Mouse (Mus musculus) forebrain, embryonic 15.5 days (tissue): ENCODE results near the gene Hspa12b. TPM values are rescaled to one million over a fixed set of nuclear protein-coding genes. Genes with fewer than 3 reads are reported as not detected.
"Not testable (repeated sequence)": the region's sequence is repeated elsewhere in the genome, so short reads cannot be mapped to it uniquely, and the experiment has no call there.

Source experiments
- ATAC-seq: fragments of 200-750 bp; cut with Nextera tagmentation; replicated peaks from 2 replicates; pipeline ENCODE4 v1.8.0; 2017; ENCODE audit warnings: mild to moderate bottlenecking, moderate TSS enrichment, moderate library complexity
- H3K27ac ChIP-seq: fragments of 300-500 bp; sonication (generic); replicated peaks from 2 replicates; pipeline ENCODE4 v1.5.1; 2015; ENCODE audit warnings: mild to moderate bottlenecking, inconsistent platforms
- H3K27me3 ChIP-seq: fragments of 300-500 bp; sonication (generic); 2 replicates; pipeline ENCODE4 v1.6.1; 2015; ENCODE audit warnings: inconsistent platforms
- H3K36me3 ChIP-seq: fragments of 300-500 bp; sonication (generic); 2 replicates; pipeline ENCODE4 v1.6.1; 2015; ENCODE audit warnings: mild to moderate bottlenecking, inconsistent platforms
- H3K4me1 ChIP-seq: fragments of 300-500 bp; sonication (generic); 2 replicates; pipeline ENCODE4 v1.6.1; 2015; ENCODE audit warnings: inconsistent platforms
- H3K4me2 ChIP-seq: fragments of 300-500 bp; sonication (generic); replicated peaks from 2 replicates; pipeline ENCODE4 v1.6.1; 2015; ENCODE audit warnings: mild to moderate bottlenecking, inconsistent platforms
- H3K4me3 ChIP-seq: fragments of 300-500 bp; sonication (generic); 2 replicates; pipeline ENCODE4 v1.5.1; 2015; ENCODE audit warnings: mild to moderate bottlenecking, inconsistent platforms
- H3K9ac ChIP-seq: fragments of 300-500 bp; sonication (generic); replicated peaks from 2 replicates; pipeline ENCODE4 v1.6.1; 2015; ENCODE audit warnings: mild to moderate bottlenecking, inconsistent platforms
- H3K9me3 ChIP-seq: fragments of 300-500 bp; sonication (generic); 2 replicates; pipeline ENCODE4 v1.6.1; 2016; ENCODE audit warnings: inconsistent platforms
- WGBS: fragments of 180-500 bp; shearing (Covaris S2); methylation state at CpG from one replicate; pipeline ENCODE4 v1.1.7; 2015; ENCODE audit warnings: mixed read lengths; 5-methylcytosine and 5-hydroxymethylcytosine counted together
- polyA plus RNA-seq: library from polyadenylated mRNA; unstranded; fragments of >200 nt; fragmentation: Nextera tagmentation; extraction: Ambion mirVana; gene quantifications from 2 replicates; pipeline ENCODE4 v1.2.1, GENCODE M21; 2015

Hspa12b gene
- polyA plus RNA-seq, 1 experiment from 2014 or later: 3.7 TPM

GRCm38 (mm10) chr2:131104021-131104420 lies 23.1 kb upstream of the Hspa12b start:
- no peak overlapping the region for H3K4me3 ChIP-seq
- no peaks in the 10 kb centered on the region for H3K27me3 ChIP-seq
- ATAC-seq: no peak
- H3K9me3 ChIP-seq: no peaks in the 10 kb centered on the region
- no peak overlapping the region for H3K27ac ChIP-seq
- 87% methylated on average over 4 of the region's 4 CpGs for WGBS
- H3K4me1 ChIP-seq: no peaks in the 10 kb centered on the region
- H3K9ac ChIP-seq: no peak overlapping the region
- H3K4me2 ChIP-seq: no peak overlapping the region
- H3K36me3 ChIP-seq: no peaks in the 10 kb centered on the region

- H3K36me3 ChIP-seq, H3K27ac ChIP-seq, H3K27me3 ChIP-seq, ATAC-seq, H3K9me3 ChIP-seq, H3K4me2 ChIP-seq, H3K4me3 ChIP-seq, H3K4me1 ChIP-seq, H3K9ac ChIP-seq: not testable (repeated sequence)
- WGBS: 70% methylated on average over 4 of the region's 4 CpGs
Observed at GRCm38 (mm10) chr2:131105061-131105460, 22.0 kb upstream of the Hspa12b start.

GRCm38 (mm10) chr2:131105989-131106388 lies 21.1 kb upstream of the Hspa12b start:
- WGBS: 92% methylated on average over 5 of the region's 5 CpGs
- no peaks in the 10 kb centered on the region for H3K27me3 ChIP-seq
- H3K9me3 ChIP-seq: no peaks in the 10 kb centered on the region
- no peak overlapping the region for H3K27ac ChIP-seq
- no peaks in the 10 kb centered on the region for H3K4me1 ChIP-seq
- no peak overlapping the region for H3K4me3 ChIP-seq
- ATAC-seq: no peak
- H3K4me2 ChIP-seq: no peak overlapping the region
- no peak overlapping the region for H3K9ac ChIP-seq
- H3K36me3 ChIP-seq: no peaks in the 10 kb centered on the region

- Histone ChIP-seq H3K36me3 (no peaks in the 10 kb centered on the region), H3K9ac (no peak overlapping the region), H3K4me2 (no peak overlapping the region), H3K4me1 (no peaks in the 10 kb centered on the region), H3K4me3 (no peak overlapping the region), H3K27ac (no peak overlapping the region), H3K27me3 (no peaks in the 10 kb centered on the region), H3K9me3 (no peaks in the 10 kb centered on the region)
- no peak for ATAC-seq
- 86% methylated on average over 2 of the region's 2 CpGs for WGBS
Observed at GRCm38 (mm10) chr2:131118968-131119574, 8.0 kb upstream of the Hspa12b start.

GRCm38 (mm10) chr2:131124166-131124565 lies 2.9 kb upstream of the Hspa12b start:
- no peaks in the 10 kb centered on the region for H3K27me3 ChIP-seq
- H3K36me3 ChIP-seq: no peaks in the 10 kb centered on the region
- H3K27ac ChIP-seq: no peak overlapping the region
- no peak overlapping the region for H3K9ac ChIP-seq
- no peak for ATAC-seq
- peaks cover 8% of the 10 kb centered on the region for H3K4me1 ChIP-seq
- no peak overlapping the region for H3K4me3 ChIP-seq
- H3K4me2 ChIP-seq: no peak overlapping the region
- WGBS: 81% methylated on average over 3 of the region's 3 CpGs
- no peaks in the 10 kb centered on the region for H3K9me3 ChIP-seq

GRCm38 (mm10) chr2:131125157-131125963 lies 1.7 kb upstream of the Hspa12b start:
- Histone ChIP-seq H3K27me3 (no peaks in the 10 kb centered on the region), H3K4me3 (no peak overlapping the region), H3K27ac (no peak overlapping the region), H3K4me2 (no peak overlapping the region), H3K36me3 (no peaks in the 10 kb centered on the region), H3K9me3 (no peaks in the 10 kb centered on the region), H3K4me1 (peaks cover 8% of the 10 kb centered on the region), H3K9ac (no peak overlapping the region)
- 93% methylated on average over 9 of the region's 9 CpGs for WGBS
- ATAC-seq: no peak

GRCm38 (mm10) chr2:131125964-131126815 lies 890 bp upstream of the Hspa12b start:
- WGBS: 42% methylated on average over 9 of the region's 9 CpGs
- no peak overlapping the region for H3K4me2 ChIP-seq
- H3K9ac ChIP-seq: no peak overlapping the region
- H3K9me3 ChIP-seq: no peaks in the 10 kb centered on the region
- no peak for ATAC-seq
- no peaks in the 10 kb centered on the region for H3K27me3 ChIP-seq
- H3K36me3 ChIP-seq: no peaks in the 10 kb centered on the region
- H3K27ac ChIP-seq: no peak overlapping the region
- no peak overlapping the region for H3K4me3 ChIP-seq
- peaks cover 8% of the 10 kb centered on the region for H3K4me1 ChIP-seq

- H3K4me2 ChIP-seq: 0 out of 2 replicates have a peak overlapping the region, but pooled peaks have one; percentile 10
- ATAC-seq: no peak
- H3K36me3 ChIP-seq: no peaks in the 10 kb centered on the region
- H3K27me3 ChIP-seq: no peaks in the 10 kb centered on the region
- H3K9ac ChIP-seq: no peak overlapping the region
- no peaks in the 10 kb centered on the region for H3K9me3 ChIP-seq
- no peak overlapping the region for H3K27ac ChIP-seq
- H3K4me1 ChIP-seq: peaks cover 8% of the 10 kb centered on the region
- no peak overlapping the region for H3K4me3 ChIP-seq
- 97% methylated on average over 5 of the region's 5 CpGs for WGBS
Observed at GRCm38 (mm10) chr2:131128211-131128610, 1.1 kb downstream of the Hspa12b start.

GRCm38 (mm10) chr2:131128636-131129157 lies 1.6 kb downstream of the Hspa12b start:
- H3K27me3 ChIP-seq: no peaks in the 10 kb centered on the region
- H3K4me2 ChIP-seq: no peak overlapping the region
- no peak for ATAC-seq
- no peaks in the 10 kb centered on the region for H3K9me3 ChIP-seq
- H3K36me3 ChIP-seq: no peaks in the 10 kb centered on the region
- H3K4me3 ChIP-seq: no peak overlapping the region
- no peak overlapping the region for H3K9ac ChIP-seq
- no peak overlapping the region for H3K27ac ChIP-seq
- 79% methylated on average over 3 of the region's 3 CpGs for WGBS
- peaks cover 8% of the 10 kb centered on the region for H3K4me1 ChIP-seq

GRCm38 (mm10) chr2:131129836-131130235 lies 2.8 kb downstream of the Hspa12b start:
- Histone ChIP-seq H3K27me3 (no peaks in the 10 kb centered on the region), H3K27ac (no peak overlapping the region), H3K9ac (no peak overlapping the region), H3K4me2 (no peak overlapping the region), H3K4me3 (no peak overlapping the region), H3K9me3 (no peaks in the 10 kb centered on the region), H3K4me1 (peaks cover 8% of the 10 kb centered on the region), H3K36me3 (no peaks in the 10 kb centered on the region)
- 86% methylated on average over 5 of the region's 5 CpGs for whole genome bisulfite sequencing
- no peak for ATAC-seq

- 99% methylated on average over 2 of the region's 2 CpGs for WGBS
Observed at GRCm38 (mm10) chr2:131130849-131131248, 3.8 kb downstream of the Hspa12b start.

More at GRCm38 (mm10) chr2:131130849-131131248, 3.8 kb downstream of the Hspa12b start:
- no peak for ATAC-seq
- Histone ChIP-seq H3K9ac (no peak overlapping the region), H3K4me2 (no peak overlapping the region), H3K27ac (no peak overlapping the region), H3K27me3 (no peaks in the 10 kb centered on the region), H3K4me1 (peaks cover 8% of the 10 kb centered on the region), H3K36me3 (no peaks in the 10 kb centered on the region), H3K4me3 (no peak overlapping the region), H3K9me3 (no peaks in the 10 kb centered on the region)
